Mouse (Mus musculus) E14TG2a.4 (cell line): Measurements from ENCODE around the gene Arhgef7.

Source experiments
- CTCF ChIP-seq: conservative IDR thresholded peaks from 2 replicates; pipeline ENCODE4 v1.5.1; 2014; ENCODE audit warnings: low read length
- NANOG ChIP-seq: IDR thresholded peaks from 2 replicates; pipeline ENCODE4 v1.6.1; 2014; ENCODE audit warnings: borderline replicate concordance, low read length, mixed read lengths

GRCm38 (mm10) chr8:11776451-11777180, 49.1 kb downstream of the Arhgef7 start:
- TF ChIP-seq CTCF (no peak), NANOG (no peak)
